Mouse (Mus musculus) kidney, postnatal 4 days (tissue): ENCODE results near the gene Vmn1r213.

ENCODE experiments used
- DNase-seq, 2 experiments: peaks; one replicate each; pipeline ENCODE4 v3.0.0; 2021; ENCODE audit warnings: mixed read lengths in 2 of 2

The Vmn1r213 gene

DNA sequence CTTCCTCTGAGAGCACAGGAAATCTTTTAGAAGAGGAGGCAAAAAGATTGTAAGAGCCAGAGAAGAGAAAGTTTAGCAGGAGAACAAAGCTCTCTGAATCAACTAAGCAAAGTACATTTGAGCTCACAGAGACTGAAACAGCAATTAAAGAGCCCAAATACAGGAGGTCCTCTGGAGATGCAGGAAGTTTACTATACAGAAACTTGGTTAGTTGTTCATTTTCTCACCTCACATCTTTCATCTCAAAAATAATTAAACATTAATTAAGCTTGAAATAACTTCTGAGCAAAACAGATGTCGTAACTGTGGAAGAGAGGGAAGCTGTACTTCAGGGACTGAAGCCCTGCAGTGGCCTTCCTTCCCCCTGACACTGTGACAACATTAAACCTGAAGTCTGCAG lies at the start of gene Vmn1r213:
TSS of gene Vmn1r213 (plus strand) at position 301 of the 400 bp plus-strand sequence.
- no peak for DNase-seq

DNA sequence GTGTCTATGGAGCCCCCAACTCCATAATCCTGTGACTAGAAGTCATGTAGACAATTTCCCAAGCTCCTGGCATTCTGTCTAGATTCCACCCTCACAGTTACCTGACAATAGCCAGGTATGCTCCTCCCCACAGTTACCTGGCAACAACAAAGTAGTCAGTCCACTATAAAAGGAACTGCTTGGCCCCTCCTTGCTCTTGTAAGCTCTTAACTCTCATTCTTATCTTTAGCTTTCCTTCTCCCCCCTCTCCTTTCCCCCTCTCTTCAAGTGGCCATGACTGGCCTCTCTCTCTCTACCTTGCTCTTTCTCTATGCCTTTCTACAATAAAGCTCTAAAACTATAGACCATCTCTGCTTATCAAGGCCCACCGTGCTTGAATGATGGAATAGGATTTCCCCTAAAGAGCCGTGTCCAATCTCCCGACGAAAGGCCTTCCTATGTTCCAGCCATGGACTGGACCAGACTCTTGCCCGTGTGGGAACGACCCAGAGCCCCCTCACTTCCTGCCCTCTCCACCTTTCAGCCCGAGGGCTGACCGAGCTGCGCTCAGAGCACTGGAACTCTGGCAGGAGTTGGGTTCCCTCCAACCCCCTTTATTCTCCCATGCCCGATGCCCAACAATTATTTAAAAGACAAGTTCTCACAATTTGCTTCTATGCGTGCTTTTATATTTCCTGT lies 17.1 kb upstream of the Vmn1r213 start:
- no peak for DNase-seq

GRCm38 (mm10) chr13:22992178-22992700 lies 15.2 kb upstream of the Vmn1r213 start:
- DNase-seq: no peak

DNA sequence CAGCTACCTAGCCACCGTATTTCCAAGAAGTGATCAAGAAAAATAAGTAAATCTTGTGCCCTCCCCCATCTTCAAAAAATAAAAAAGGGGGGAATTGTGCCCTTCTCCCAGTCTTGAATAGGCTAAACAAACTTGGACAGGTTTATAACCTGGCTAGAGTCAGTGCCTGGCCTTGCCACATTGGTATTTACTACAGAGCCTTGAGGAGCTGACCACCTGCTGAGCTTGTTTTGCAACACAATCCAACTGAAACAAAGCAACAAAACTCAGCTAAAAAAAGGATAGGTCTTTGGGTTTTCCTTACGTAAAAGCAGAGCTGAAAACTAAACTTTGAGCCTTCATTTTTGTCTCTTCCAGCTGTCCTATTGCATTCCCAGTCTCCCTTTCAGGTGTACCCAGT lies 14.7 kb upstream of the Vmn1r213 start:
- no peak for DNase-seq

- no peak for DNase-seq
These were observed 10.7 kb downstream of the Vmn1r213 start for GRCm38 (mm10) chr13:23018158-23018557.

DNA sequence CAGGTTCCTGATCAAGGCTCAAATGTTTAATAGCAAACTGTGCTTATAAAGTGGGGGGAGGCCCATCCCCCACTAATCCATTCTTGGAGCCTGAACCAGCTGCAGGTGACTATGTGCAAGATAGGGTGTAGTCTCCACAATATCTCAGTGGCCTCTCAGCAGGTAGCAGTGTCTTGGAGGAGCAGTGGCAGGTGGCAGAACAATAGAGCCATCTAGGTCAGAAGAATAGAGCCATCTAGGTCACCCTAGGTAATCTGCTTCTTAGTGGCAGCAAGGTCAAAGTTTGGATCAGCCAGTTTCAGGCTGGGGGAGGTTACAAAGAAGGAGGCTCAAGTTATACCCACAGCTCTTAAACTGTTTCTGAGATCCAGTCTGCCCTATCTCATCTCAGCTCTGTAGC lies 17.4 kb downstream of the Vmn1r213 start:
- no peak for DNase-seq

GRCm38 (mm10) chr13:23030118-23030517 lies 22.7 kb downstream of the Vmn1r213 start, which contains the start of gene Vmn1r214:
Gene Vmn1r214, plus strand, starts transcription at chr13:23030418.
- no peak for DNase-seq

- DNase-seq: no peak
These were observed 50.3 kb downstream of the Vmn1r213 start for GRCm38 (mm10) chr13:23057778-23058177.
